Comparison of ENCODE assay signal across 26 mouse cellular contexts in the genomic region with DNA sequence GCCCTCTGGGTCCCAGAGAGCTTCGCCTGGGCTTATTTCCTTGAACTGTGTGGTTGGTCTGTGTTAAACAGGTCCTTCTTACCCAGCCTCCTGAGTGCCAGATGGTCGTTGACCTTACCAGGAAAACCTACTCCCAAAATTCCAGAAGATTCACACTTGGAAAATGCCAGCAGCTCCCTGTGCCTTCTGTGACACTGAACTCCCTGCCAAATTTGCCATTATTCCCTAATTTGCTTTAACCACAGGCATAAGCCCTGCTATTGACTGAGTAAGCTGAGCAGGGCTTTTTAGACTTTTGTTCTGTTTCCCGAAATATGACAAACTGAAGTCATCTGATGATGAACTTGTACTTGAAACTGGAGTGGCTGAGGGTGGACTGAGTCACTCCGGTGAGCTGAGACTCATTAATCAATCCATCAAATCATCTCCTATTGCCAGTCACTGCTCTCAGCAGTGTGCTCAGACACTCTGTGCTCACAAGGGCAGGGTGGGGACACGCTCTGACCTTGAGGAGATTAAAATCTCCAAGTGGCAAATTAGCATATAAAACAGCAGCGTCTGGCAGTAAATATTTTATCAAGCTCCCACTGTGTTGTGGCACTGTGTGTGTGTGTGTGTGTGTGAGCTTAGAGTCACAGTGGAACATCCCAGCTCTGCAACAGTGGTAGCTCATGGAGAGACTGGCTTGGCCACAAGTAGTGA. TPM values are rescaled to one million over a fixed set of nuclear protein-coding genes. Genes with fewer than 3 reads are reported as not detected.
DNase-seq lines count a peak whose midpoint lies in the region; ATAC-seq and TF ChIP-seq lines count a peak whose summit lies in the region.
"Had no signal": no experiment of that assay in that cellular context is flagged by ENCODE, and none has a peak within 500 bp of the region (broad histone marks: within the 10 kb centered on the region; RNA-seq: fewer than 3 reads in every experiment).

No protein-coding gene starts in this region.

- ATAC-seq in hindbrain, embryonic 15.5 days (ENCODE audit: low FRiP score, low read depth), result 0 out of 2 replicates have a peak, but pooled peaks have one; percentile 6
- no peak for ATAC-seq in hindbrain, embryonic 13.5 days (ENCODE audit: low FRiP score)
- ATAC-seq: CD4-positive, CD25-positive, alpha-beta regulatory T cell, adult 4 months; inflammation-experienced regulatory T-cells, adult 6 months; liver, embryonic 12.5 days had no signal

- H3K4me2 ChIP-seq in hindbrain, embryonic 15.5 days, result no peak overlapping the region
- H3K4me2 ChIP-seq in hindbrain, embryonic 13.5 days, result no peak overlapping the region
- H3K4me2 ChIP-seq: heart, embryonic 15.5 days; liver, embryonic 12.5 days; midbrain, embryonic 12.5 days; neural tube, embryonic 15.5 days had no signal

- 47% methylated on average over 6 of the region's 6 CpGs for WGBS in hindbrain, embryonic 15.5 days
- WGBS in hindbrain, embryonic 13.5 days, result 57% methylated on average over 6 of the region's 6 CpGs

- TF ChIP-seq POLR2A in ES-Bruce4 (IDR thresholded peaks at IDR 0.05; ENCODE audit: insufficient read depth, low read length), result no peak

- H3K27me3 ChIP-seq in hindbrain, embryonic 15.5 days, result peaks cover 36% of the 10 kb centered on the region
- H3K27me3 ChIP-seq in hindbrain, embryonic 13.5 days, result peaks cover 59% of the 10 kb centered on the region
- H3K27me3 ChIP-seq in ES-Bruce4 (ENCODE audit: control insufficient read depth, insufficient read depth, low read length, poor library complexity, severe bottlenecking), result no peaks in the 10 kb centered on the region; the same call in 1 of the 2 replicates

- no peak overlapping the region for H3K9ac ChIP-seq in hindbrain, embryonic 15.5 days
- H3K9ac ChIP-seq in hindbrain, embryonic 13.5 days, result no peak overlapping the region
- no peak overlapping the region for H3K9ac ChIP-seq in ES-Bruce4 (ENCODE audit: low read depth, poor library complexity, severe bottlenecking)
- H3K9ac ChIP-seq: heart, embryonic 15.5 days; liver, embryonic 12.5 days; midbrain, embryonic 12.5 days; neural tube, embryonic 15.5 days had no signal

- no peak overlapping the region for H3K4me3 ChIP-seq in hindbrain, embryonic 15.5 days
- no peak overlapping the region for H3K4me3 ChIP-seq in hindbrain, embryonic 13.5 days
- H3K4me3 ChIP-seq in ES-Bruce4 (ENCODE audit: low read depth, low read length), result no peak overlapping the region
- H3K4me3 ChIP-seq: embryonic facial prominence, embryonic 10.5 days; heart, embryonic 15.5 days; left cerebral cortex, adult 2 months; liver, embryonic 12.5 days; midbrain, embryonic 12.5 days; neural tube, embryonic 15.5 days had no signal

- peaks cover 18% of the 10 kb centered on the region for H3K4me1 ChIP-seq in hindbrain, embryonic 15.5 days (replicated peaks)
- H3K4me1 ChIP-seq in hindbrain, embryonic 13.5 days (replicated peaks), result peaks cover 17% of the 10 kb centered on the region
- H3K4me1 ChIP-seq in ES-Bruce4 (ENCODE audit: control insufficient read depth, insufficient read depth, low read length), result peaks cover 1% of the 10 kb centered on the region

- DNase-seq in NIH3T3 (ENCODE audit: low read depth), result peak; percentile 46
- DNase-seq in cerebellum, postnatal 25 days, result peak; percentile 26 to 44
- no peak for DNase-seq in embryo, embryonic 11 days
- DNase-seq in kidney, postnatal 36 days, result no peak
- DNase-seq: adrenal gland, adult 2 months; kidney, adult 8-10 months; kidney, postnatal 25 days; layer of hippocampus, adult 9-11 months; lung, adult 2 months; right cerebral cortex, postnatal 14 days; spleen, adult 18-20 months; thymus, postnatal 4 days had no signal

- no peak overlapping the region for H3K27ac ChIP-seq in hindbrain, embryonic 15.5 days (replicated peaks)
- H3K27ac ChIP-seq in hindbrain, embryonic 13.5 days, result no peak overlapping the region
- no peak overlapping the region for H3K27ac ChIP-seq in ES-Bruce4 (ENCODE audit: insufficient read depth, low read length)
- H3K27ac ChIP-seq: embryonic facial prominence, embryonic 10.5 days; heart, embryonic 15.5 days; left cerebral cortex, adult 2 months; liver, embryonic 12.5 days; midbrain, embryonic 12.5 days; neural tube, embryonic 15.5 days had no signal

- no peak for TF ChIP-seq CTCF in ES-Bruce4 (IDR thresholded peaks at IDR 0.05; ENCODE audit: low read depth, low read length)

- H3K9me3 ChIP-seq in hindbrain, embryonic 15.5 days, result no peaks in the 10 kb centered on the region
- H3K9me3 ChIP-seq in hindbrain, embryonic 13.5 days, result no peaks in the 10 kb centered on the region
- H3K9me3 ChIP-seq in ES-Bruce4 (replicated peaks; ENCODE audit: control insufficient read depth, insufficient read depth, low read length, poor library complexity, severe bottlenecking), result no peaks in the 10 kb centered on the region
- H3K9me3 ChIP-seq: embryonic facial prominence, embryonic 10.5 days; heart, embryonic 15.5 days; liver, embryonic 12.5 days; midbrain, embryonic 12.5 days; neural tube, embryonic 15.5 days had no signal

- 0 out of 2 replicates have a peak, but pooled peaks have one; percentile 48 for TF ChIP-seq EP300 in ES-Bruce4 (IDR thresholded peaks at IDR 0.05; ENCODE audit: insufficient read depth, low read depth, low read length)

- H3K36me3 ChIP-seq in hindbrain, embryonic 15.5 days, result no peaks in the 10 kb centered on the region
- no peaks in the 10 kb centered on the region for H3K36me3 ChIP-seq in hindbrain, embryonic 13.5 days
- no peaks in the 10 kb centered on the region for H3K36me3 ChIP-seq in ES-Bruce4 (ENCODE audit: control insufficient read depth, insufficient read depth, low read length, poor library complexity, severe bottlenecking)
- H3K36me3 ChIP-seq: embryonic facial prominence, embryonic 10.5 days; heart, embryonic 15.5 days; liver, embryonic 12.5 days; midbrain, embryonic 12.5 days; neural tube, embryonic 15.5 days had no signal

RNA-seq across cellular contexts. Expression of gene Fam71a, which starts 25.2 kb away (rescaled TPM):
- not detected in 2 replicates for polyA plus RNA-seq in hindbrain, embryonic 15.5 days (2015; fragmentation: Nextera tagmentation; extraction: Ambion mirVana)
- polyA plus RNA-seq in hindbrain, embryonic 13.5 days (2015; fragmentation: Nextera tagmentation; extraction: Ambion mirVana), result not detected in 2 replicates
- polyA plus RNA-seq in ES-Bruce4 (2011; ENCODE audit: insufficient read depth, insufficient read length, low read depth, missing spikeins), result not detected in 2 replicates
- polyA plus RNA-seq: adrenal gland, adult 2 months; brain, embryonic 14.5 days; CD4-positive, CD25-positive, alpha-beta regulatory T cell, adult 4 months; embryonic facial prominence, embryonic 10.5 days; forebrain, embryonic 11.5 days; heart, embryonic 15.5 days; inflammation-experienced regulatory T-cells, adult 6 months; limb, embryonic 11.5 days; liver, embryonic 12.5 days; lung, adult 2 months; midbrain, embryonic 12.5 days; neural tube, embryonic 15.5 days had no signal

RNA-seq across cellular contexts. Expression of gene Atf3, which starts 28.0 kb away (rescaled TPM):
- polyA plus RNA-seq in hindbrain, embryonic 15.5 days (2015; fragmentation: Nextera tagmentation; extraction: Ambion mirVana), result 0.73 and 1.8 TPM in 2 replicates
- 1.2 and 1.5 TPM in 2 replicates for polyA plus RNA-seq in hindbrain, embryonic 13.5 days (2015; fragmentation: Nextera tagmentation; extraction: Ambion mirVana)
- 4.4 and 7.2 TPM in 2 replicates for polyA plus RNA-seq in ES-Bruce4 (2011; ENCODE audit: insufficient read depth, insufficient read length, low read depth, missing spikeins)
- polyA plus RNA-seq: CD4-positive, CD25-positive, alpha-beta regulatory T cell, adult 4 months; inflammation-experienced regulatory T-cells, adult 6 months had no signal

Comparison
In these comparisons a context has a peak if more than half of its experiments do, and no peak if none do; other contexts are left out.
1. DNase-seq: peak in NIH3T3 (single experiment) and cerebellum, postnatal 25 days (2 of 2); none in embryo, embryonic 11 days (single experiment) and kidney, postnatal 36 days (0 of 2).